14 mouse cellular contexts compared by ENCODE assay signal in the genomic region with DNA sequence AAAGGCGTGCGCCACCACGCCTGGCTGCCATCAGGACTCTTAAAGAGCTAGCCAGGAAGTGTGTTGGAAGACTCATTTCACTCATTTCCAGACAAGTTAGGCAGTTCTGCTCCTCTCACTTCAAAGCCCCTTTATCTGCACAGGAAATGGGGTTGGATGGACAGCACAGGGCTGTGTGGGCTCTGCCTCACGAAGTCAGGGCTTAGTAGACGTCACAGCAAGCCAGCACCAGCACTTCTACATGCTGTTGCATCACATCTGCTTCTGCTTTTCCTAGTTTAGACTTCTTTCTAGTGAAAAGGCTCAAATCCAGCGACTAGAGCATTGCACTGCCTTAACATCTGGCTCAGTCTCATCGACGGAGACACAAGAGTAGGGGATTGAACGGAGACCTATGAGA. TPM values are rescaled to one million over a fixed set of nuclear protein-coding genes. Genes with fewer than 3 reads are reported as not detected.
DNase-seq lines count a peak whose midpoint lies in the region; ATAC-seq lines count a peak whose summit lies in the region.
"Had no signal": no experiment of that assay in that cellular context is flagged by ENCODE, and none has a peak within 500 bp of the region (broad histone marks: within the 10 kb centered on the region; RNA-seq: fewer than 3 reads in every experiment).

No protein-coding gene starts in this region.

- H3K9ac ChIP-seq in liver, embryonic 12.5 days, result no peak overlapping the region
- H3K9ac ChIP-seq: hindbrain, embryonic 13.5 days had no signal

- intact Hi-C loops in heart, postnatal 10 days (cut with DNase I), result no loop called here

- H3K4me3 ChIP-seq in heart, embryonic 10.5 days, result no peak overlapping the region
- H3K4me3 ChIP-seq in liver, embryonic 12.5 days, result no peak overlapping the region
- H3K4me3 ChIP-seq: erythroblast, embryonic 14.5 days; hindbrain, embryonic 13.5 days had no signal

- WGBS in heart, embryonic 10.5 days, result 61% methylated on average over 9 of the region's 9 CpGs
- 40% methylated on average over 9 of the region's 9 CpGs for WGBS in liver, embryonic 12.5 days (ENCODE audit: insufficient replicate concordance)

- no peak for ATAC-seq in liver, embryonic 12.5 days

- H3K4me1 ChIP-seq in heart, embryonic 10.5 days, result peaks cover 83% of the 10 kb centered on the region
- H3K4me1 ChIP-seq in liver, embryonic 12.5 days, result peaks cover 78% of the 10 kb centered on the region

- H3K27ac ChIP-seq in heart, embryonic 10.5 days, result peak overlapping the region; percentile 63
- peak overlapping the region; percentile 52; the same call in 1 of the 2 replicates for H3K27ac ChIP-seq in liver, embryonic 12.5 days
- H3K27ac ChIP-seq: hindbrain, embryonic 13.5 days had no signal

- H3K9me3 ChIP-seq in heart, embryonic 10.5 days, result no peaks in the 10 kb centered on the region
- no peaks in the 10 kb centered on the region for H3K9me3 ChIP-seq in liver, embryonic 12.5 days (replicated peaks)
- H3K9me3 ChIP-seq: hindbrain, embryonic 13.5 days had no signal

- no peak overlapping the region for H3K4me2 ChIP-seq in liver, embryonic 12.5 days
- H3K4me2 ChIP-seq: hindbrain, embryonic 13.5 days had no signal

- DNase-seq in heart, embryonic 10.5 days (ENCODE audit: low spot score), result no peak
- DNase-seq in heart, postnatal 10 days, result no peak
- peak; percentile 46 for DNase-seq in thymus, postnatal 0 days (ENCODE audit: low spot score)
- no peak for DNase-seq in thymus, postnatal 4 days
- DNase-seq in splenic B cell, adult 2 months (ENCODE audit: low read depth, low spot score), result peak; percentile 77
- no peak for DNase-seq in urinary bladder, adult 2 months (ENCODE audit: low spot score)
- no peak for DNase-seq in Muller cell, postnatal 12 days (ENCODE audit: inconsistent ontology term)
- DNase-seq: adrenal gland, postnatal 14 days; cerebellum, adult 11 months; embryo, embryonic 11 days; thymus, postnatal 25 days had no signal

- H3K27me3 ChIP-seq in heart, embryonic 10.5 days (ENCODE audit: insufficient read depth, poor library complexity, severe bottlenecking), result no peaks in the 10 kb centered on the region
- H3K27me3 ChIP-seq in liver, embryonic 12.5 days (replicated peaks), result no peaks in the 10 kb centered on the region
- H3K27me3 ChIP-seq in splenic B cell, adult 2 months (ENCODE audit: control insufficient read depth, insufficient read depth, low read length, poor library complexity, severe bottlenecking), result no peaks in the 10 kb centered on the region
- H3K27me3 ChIP-seq: hindbrain, embryonic 13.5 days had no signal

- H3K36me3 ChIP-seq in heart, embryonic 10.5 days, result no peaks in the 10 kb centered on the region
- H3K36me3 ChIP-seq in liver, embryonic 12.5 days, result no peaks in the 10 kb centered on the region
- no peaks in the 10 kb centered on the region for H3K36me3 ChIP-seq in splenic B cell, adult 2 months (ENCODE audit: control insufficient read depth, insufficient read depth, low read length, poor library complexity, severe bottlenecking)
- H3K36me3 ChIP-seq: hindbrain, embryonic 13.5 days had no signal

RNA-seq across cellular contexts. Expression of a gene that starts 13.9 kb away (rescaled TPM):
- 11.4 and 13.6 TPM in 2 replicates for polyA plus RNA-seq in heart, embryonic 10.5 days (2016; fragmentation: Nextera tagmentation; extraction: Ambion mirVana)
- 10 to 100 TPM; 21.2 to 23.5 TPM for total RNA-seq in heart, postnatal 10 days (2021)
- polyA plus RNA-seq in thymus, postnatal 0 days (2015; fragmentation: Nextera tagmentation; extraction: Ambion mirVana), result 4.6 and 5.8 TPM in 2 replicates
- 8.1 and 9.9 TPM in 2 replicates for polyA plus RNA-seq in liver, embryonic 12.5 days (2016; fragmentation: Nextera tagmentation; extraction: Ambion mirVana)
- polyA plus RNA-seq in urinary bladder, adult 2 months (2012; rRNA removed), result 12.6 and 28.4 TPM in 2 replicates

Comparison
In these comparisons a context has a peak if more than half of its experiments do, and no peak if none do; other contexts are left out.
1. DNase-seq: peak in thymus, postnatal 0 days (single experiment) and splenic B cell, adult 2 months (single experiment); none in heart, embryonic 10.5 days (single experiment), heart, postnatal 10 days (0 of 2), thymus, postnatal 4 days (single experiment), urinary bladder, adult 2 months (single experiment) and Muller cell, postnatal 12 days (single experiment).